ENCODE assay signal across 8 mouse cellular contexts in the genomic region with DNA sequence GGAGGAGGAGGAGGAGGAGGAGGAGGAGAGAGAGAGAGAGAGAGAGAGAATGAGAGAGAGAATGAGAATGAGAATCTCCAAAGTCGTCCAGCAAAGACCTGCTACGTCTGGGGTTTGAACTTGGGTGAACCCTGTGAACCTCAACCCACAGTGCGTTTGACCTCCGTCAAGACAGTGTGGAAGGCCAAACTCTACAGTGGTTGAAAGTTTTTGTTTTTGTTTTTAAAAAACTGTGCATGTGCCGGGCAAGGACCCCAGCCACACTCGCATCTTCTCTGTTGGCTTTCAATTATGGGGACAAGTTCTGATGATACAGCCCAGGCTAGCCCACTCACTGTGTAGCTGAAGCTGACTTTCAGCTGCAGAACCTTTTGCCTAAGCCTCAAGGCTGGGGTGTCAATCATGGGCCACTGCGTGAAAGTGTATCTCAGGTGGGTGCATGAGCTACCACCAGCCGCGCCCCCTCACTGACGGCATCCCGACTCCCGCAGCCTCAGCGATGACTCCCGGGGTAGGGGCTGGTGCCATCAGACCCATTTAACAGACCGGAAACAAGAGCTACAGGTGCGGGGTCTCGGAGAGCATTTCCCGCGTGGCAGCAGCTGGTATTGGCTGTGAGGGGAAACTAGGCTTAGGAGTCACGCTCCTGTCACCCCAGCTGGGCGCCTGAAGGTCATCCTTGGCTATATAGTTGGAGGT. TPM values are rescaled to one million over a fixed set of nuclear protein-coding genes. Genes with fewer than 3 reads are reported as not detected.
A peak's percentile ranks its signal among the peaks of the same experiment; 100 is the strongest.
DNase-seq lines count a peak whose midpoint lies in the region; ATAC-seq lines count a peak whose summit lies in the region.

No protein-coding gene starts in this region.

- H3K9ac ChIP-seq in lung, embryonic 16.5 days (ENCODE audit: low read length) = no peak overlapping the region
- H3K9ac ChIP-seq in intestine, embryonic 15.5 days = no peak overlapping the region

- peak overlapping the region; percentile 12 for H3K4me3 ChIP-seq in lung, embryonic 16.5 days (ENCODE audit: low read length)
- H3K4me3 ChIP-seq in forebrain, embryonic 10.5 days = peak overlapping the region; percentile 39; the same call in 1 of the 2 replicates
- no peak overlapping the region for H3K4me3 ChIP-seq in intestine, embryonic 15.5 days (replicated peaks)

- no peaks in the 10 kb centered on the region for H3K27me3 ChIP-seq in lung, embryonic 16.5 days (ENCODE audit: control insufficient read depth, insufficient read depth, low read depth, low read length)
- peaks cover 76% of the 10 kb centered on the region for H3K27me3 ChIP-seq in forebrain, embryonic 10.5 days (ENCODE audit: poor library complexity, severe bottlenecking)
- 0 out of 2 replicates have a peak, but pooled peaks cover 7% of the 10 kb centered on the region for H3K27me3 ChIP-seq in intestine, embryonic 15.5 days (replicated peaks)

- WGBS in lung, embryonic 16.5 days = 58% methylated on average over 21 of the region's 21 CpGs
- WGBS in forebrain, embryonic 10.5 days = 67% methylated on average over 21 of the region's 21 CpGs
- 63% methylated on average over 21 of the region's 21 CpGs for WGBS in intestine, embryonic 15.5 days

- DNase-seq in lung, postnatal 36 days = no peak
- no peak for DNase-seq in forebrain, embryonic 10.5 days (ENCODE audit: extremely low spot score, low spot score)
- no peak for DNase-seq in right cerebral cortex, postnatal 25 days
- DNase-seq in thymus, adult 18-20 months = no peak
- DNase-seq in layer of hippocampus, postnatal 25 days (ENCODE audit: extremely low spot score in 1 of 2, low spot score in 1 of 2) = no peak

- no peak overlapping the region for H3K27ac ChIP-seq in lung, embryonic 16.5 days (ENCODE audit: low read length)
- H3K27ac ChIP-seq in forebrain, embryonic 10.5 days = no peak overlapping the region
- H3K27ac ChIP-seq in intestine, embryonic 15.5 days = no peak overlapping the region

- H3K9me3 ChIP-seq in lung, embryonic 16.5 days (ENCODE audit: control insufficient read depth, low read length) = no peaks in the 10 kb centered on the region
- H3K9me3 ChIP-seq in forebrain, embryonic 10.5 days = no peaks in the 10 kb centered on the region
- H3K9me3 ChIP-seq in intestine, embryonic 15.5 days = no peaks in the 10 kb centered on the region

- no peaks in the 10 kb centered on the region for H3K36me3 ChIP-seq in lung, embryonic 16.5 days (ENCODE audit: control insufficient read depth, insufficient read depth, low read length)
- H3K36me3 ChIP-seq in forebrain, embryonic 10.5 days (replicated peaks) = no peaks in the 10 kb centered on the region
- no peaks in the 10 kb centered on the region for H3K36me3 ChIP-seq in intestine, embryonic 15.5 days

- peak overlapping the region; percentile 57 for H3K4me2 ChIP-seq in lung, embryonic 16.5 days (ENCODE audit: low read depth, low read length)
- H3K4me2 ChIP-seq in intestine, embryonic 15.5 days (replicated peaks) = peak overlapping the region; percentile 61

- ATAC-seq in lung, embryonic 16.5 days (ENCODE audit: low read depth) = no peak
- no peak; the same call in 1 of the 2 replicates for ATAC-seq in intestine, embryonic 15.5 days
- peak; percentile 1 for ATAC-seq in megakaryocyte, adult 5-6 weeks (ENCODE audit: poor library complexity, severe bottlenecking)

- peaks cover 33% of the 10 kb centered on the region for H3K4me1 ChIP-seq in lung, embryonic 16.5 days (replicated peaks; ENCODE audit: control insufficient read depth, insufficient read depth, low read length)
- peaks cover 43% of the 10 kb centered on the region for H3K4me1 ChIP-seq in forebrain, embryonic 10.5 days
- peaks cover 41% of the 10 kb centered on the region for H3K4me1 ChIP-seq in intestine, embryonic 15.5 days (replicated peaks)

RNA-seq across cellular contexts. Expression of gene Nfic, which starts 23.1 kb away (rescaled TPM):
- 92.5 and 106 TPM in 2 replicates for polyA plus RNA-seq in lung, embryonic 16.5 days (2015; fragmentation: Nextera tagmentation; extraction: Ambion mirVana)
- polyA plus RNA-seq in forebrain, embryonic 10.5 days (2016; fragmentation: Nextera tagmentation; extraction: Ambion mirVana) = 7.3 and 8.6 TPM in 2 replicates
- polyA plus RNA-seq in intestine, embryonic 15.5 days (2015; fragmentation: Nextera tagmentation; extraction: Ambion mirVana) = 52.8 and 56.0 TPM in 2 replicates
- 51.4 and 54.5 TPM in 2 replicates for total RNA-seq in megakaryocyte, adult 5-6 weeks (2015)
- 6.2 and 8.6 TPM in 2 replicates for total RNA-seq in megakaryocyte, adult 5-6 weeks (2017)
- 10 to 100 TPM; 59.5 to 66.8 TPM for total RNA-seq in layer of hippocampus, postnatal 25 days (2021)

RNA-seq across cellular contexts. Expression of gene Smim24, which starts 39.5 kb away (rescaled TPM):
- 7.9 and 9.0 TPM in 2 replicates for polyA plus RNA-seq in lung, embryonic 16.5 days (2015; fragmentation: Nextera tagmentation; extraction: Ambion mirVana)
- 1.6 and 1.9 TPM in 2 replicates for polyA plus RNA-seq in forebrain, embryonic 10.5 days (2016; fragmentation: Nextera tagmentation; extraction: Ambion mirVana)
- 235 and 288 TPM in 2 replicates for polyA plus RNA-seq in intestine, embryonic 15.5 days (2015; fragmentation: Nextera tagmentation; extraction: Ambion mirVana)
- 30.6 and 34.0 TPM in 2 replicates for total RNA-seq in megakaryocyte, adult 5-6 weeks (2015)
- total RNA-seq in megakaryocyte, adult 5-6 weeks (2017) = 6.5 and 11.5 TPM in 2 replicates
- 1 to 10 TPM; 1.4 to 3.1 TPM for total RNA-seq in layer of hippocampus, postnatal 25 days (2021)

RNA-seq across cellular contexts. Expression of gene Gm48552, which starts 43.5 kb away (rescaled TPM):
- polyA plus RNA-seq in lung, embryonic 16.5 days (2015; fragmentation: Nextera tagmentation; extraction: Ambion mirVana) = 1.2 and 1.7 TPM in 2 replicates
- 0.78 and 1.4 TPM in 2 replicates for polyA plus RNA-seq in forebrain, embryonic 10.5 days (2016; fragmentation: Nextera tagmentation; extraction: Ambion mirVana)
- polyA plus RNA-seq in intestine, embryonic 15.5 days (2015; fragmentation: Nextera tagmentation; extraction: Ambion mirVana) = 1.4 TPM in 1 of 2 replicates, not detected in the other
- not detected in 2 replicates for total RNA-seq in megakaryocyte, adult 5-6 weeks (2015)
- 0.26 and 1.4 TPM in 2 replicates for total RNA-seq in megakaryocyte, adult 5-6 weeks (2017)
- total RNA-seq in layer of hippocampus, postnatal 25 days (2021) = 1 to 10 TPM; 3.2 to 4.7 TPM

RNA-seq across cellular contexts. Expression of gene Gm48551, which starts 48.1 kb away (rescaled TPM):
- polyA plus RNA-seq in lung, embryonic 16.5 days (2015; fragmentation: Nextera tagmentation; extraction: Ambion mirVana) = 3.0 and 3.1 TPM in 2 replicates
- 2.6 and 3.1 TPM in 2 replicates for polyA plus RNA-seq in forebrain, embryonic 10.5 days (2016; fragmentation: Nextera tagmentation; extraction: Ambion mirVana)
- 2.8 and 3.6 TPM in 2 replicates for polyA plus RNA-seq in intestine, embryonic 15.5 days (2015; fragmentation: Nextera tagmentation; extraction: Ambion mirVana)
- total RNA-seq in megakaryocyte, adult 5-6 weeks (2015) = 0.83 and 2.9 TPM in 2 replicates
- total RNA-seq in megakaryocyte, adult 5-6 weeks (2017) = 0.33 TPM in 1 of 2 replicates, not detected in the other
- total RNA-seq in layer of hippocampus, postnatal 25 days (2021) = 1 to 10 TPM; 2.6 to 3.7 TPM

RNA-seq across cellular contexts. Expression of gene Dohh, which starts 48.1 kb away (rescaled TPM):
- polyA plus RNA-seq in lung, embryonic 16.5 days (2015; fragmentation: Nextera tagmentation; extraction: Ambion mirVana) = 71.4 and 73.1 TPM in 2 replicates
- polyA plus RNA-seq in forebrain, embryonic 10.5 days (2016; fragmentation: Nextera tagmentation; extraction: Ambion mirVana) = 96.8 and 97.9 TPM in 2 replicates
- 89.2 and 100 TPM in 2 replicates for polyA plus RNA-seq in intestine, embryonic 15.5 days (2015; fragmentation: Nextera tagmentation; extraction: Ambion mirVana)
- total RNA-seq in megakaryocyte, adult 5-6 weeks (2015) = 5.4 and 5.7 TPM in 2 replicates
- total RNA-seq in megakaryocyte, adult 5-6 weeks (2017) = 21.9 and 42.4 TPM in 2 replicates
- total RNA-seq in layer of hippocampus, postnatal 25 days (2021) = 10 to 100 TPM; 79.1 to 87.1 TPM

Comparison
In these comparisons a context has a peak if more than half of its experiments do, and no peak if none do; other contexts are left out.
1. RNA of gene Smim24, which starts 39.5 kb away (polyA plus RNA-seq): 235 to 288 TPM in intestine, embryonic 15.5 days; 7.9 to 9.0 TPM in lung, embryonic 16.5 days and 1.6 to 1.9 TPM in forebrain, embryonic 10.5 days; every median in the first group is over 10 times any median in the second.